Mouse (Mus musculus) regulatory T cell (primary cell): Measurements from ENCODE around the gene Nfkbie.

Source experiments
- in situ Hi-C: fragments of 300-600 bp; cut with MboI, MseI; formaldehyde crosslinking; loops from one replicate; pipeline ENCODE4 v1.15.1; 2025; ENCODE audit warnings: high pct_unique_total_duplicates

Gene Nfkbie

GRCm38 (mm10) chr17:45555452-45556106, at the start of gene Nfkbie:
Gene Nfkbie (plus strand): TSS chr17:45555703.
- in situ Hi-C loops, result no loop called here

GRCm38 (mm10) chr17:45505941-45506465, 49.5 kb upstream of the Nfkbie start:
- in situ Hi-C loops, result no loop called here

- in situ Hi-C loops, result no loop called here
These were observed 48.8 kb upstream of the Nfkbie start, which contains the start of gene Aars2 for GRCm38 (mm10) chr17:45506700-45507189. Gene Aars2 (plus strand): TSS chr17:45506841.

GRCm38 (mm10) chr17:45510871-45511270, 44.6 kb upstream of the Nfkbie start:
- in situ Hi-C loops, result no loop called here

- in situ Hi-C loops, result no loop called here
These were observed 43.7 kb upstream of the Nfkbie start for GRCm38 (mm10) chr17:45511757-45512156.

GRCm38 (mm10) chr17:45515204-45515726, 40.2 kb upstream of the Nfkbie start:
- in situ Hi-C loops, result no loop called here

GRCm38 (mm10) chr17:45515806-45516205, 39.7 kb upstream of the Nfkbie start:
- in situ Hi-C loops, result no loop called here

- in situ Hi-C loops, result no loop called here
These were observed 39.0 kb upstream of the Nfkbie start for GRCm38 (mm10) chr17:45516488-45516887.

- in situ Hi-C loops, result no loop called here
These were observed 38.4 kb upstream of the Nfkbie start for GRCm38 (mm10) chr17:45517135-45517534.

GRCm38 (mm10) chr17:45517549-45518215, 37.8 kb upstream of the Nfkbie start:
- in situ Hi-C loops, result no loop called here

GRCm38 (mm10) chr17:45518766-45519475, 36.6 kb upstream of the Nfkbie start:
- in situ Hi-C loops, result no loop called here

GRCm38 (mm10) chr17:45520136-45520535, 35.4 kb upstream of the Nfkbie start:
- in situ Hi-C loops, result loop anchor here (10.0 kb wide), 1 partner anchor 555 kb away; no protein-coding TSS in a partner anchor

GRCm38 (mm10) chr17:45523263-45523662, 32.2 kb upstream of the Nfkbie start, which contains the start of gene Tcte1:
Gene Tcte1 (plus strand): TSS chr17:45523434.
- in situ Hi-C loops, result loop anchor here (10.0 kb wide), 1 partner anchor 558 kb away; no protein-coding TSS in a partner anchor

GRCm38 (mm10) chr17:45524961-45525360, 30.5 kb upstream of the Nfkbie start:
- in situ Hi-C loops, result loop anchor here (10.0 kb wide), 1 partner anchor 560 kb away; no protein-coding TSS in a partner anchor

- in situ Hi-C loops, result loop anchor here (10.0 kb wide), 1 partner anchor 562 kb away; no protein-coding TSS in a partner anchor
These were observed 28.9 kb upstream of the Nfkbie start for GRCm38 (mm10) chr17:45526571-45526970.

GRCm38 (mm10) chr17:45530346-45530782, 25.1 kb upstream of the Nfkbie start:
- in situ Hi-C loops, result no loop called here

GRCm38 (mm10) chr17:45532896-45533295, 22.6 kb upstream of the Nfkbie start:
- in situ Hi-C loops, result no loop called here

GRCm38 (mm10) chr17:45536264-45536663, 19.2 kb upstream of the Nfkbie start:
- in situ Hi-C loops, result no loop called here

GRCm38 (mm10) chr17:45538394-45538793, 17.1 kb upstream of the Nfkbie start:
- in situ Hi-C loops, result no loop called here

- in situ Hi-C loops, result no loop called here
These were observed 15.8 kb upstream of the Nfkbie start for GRCm38 (mm10) chr17:45539664-45540063.

GRCm38 (mm10) chr17:45542129-45542528, 13.4 kb upstream of the Nfkbie start:
- in situ Hi-C loops, result no loop called here
